Mouse (Mus musculus) embryonic fibroblast, embryonic 13.5 days (primary cell): ENCODE results near the gene Rap1gds1.

Source experiments
- CTCF ChIP-seq: IDR thresholded peaks from 2 replicates; pipeline ENCODE4 v1.5.1; 2011; ENCODE audit warnings: mild to moderate bottlenecking, control low read depth, low read length, moderate library complexity, borderline replicate concordance; ENCODE audit not compliant: insufficient read depth
- POLR2A ChIP-seq: IDR thresholded peaks from 2 replicates; pipeline ENCODE4 v1.6.1; 2011; ENCODE audit warnings: low read depth, mild to moderate bottlenecking, control low read depth, low read length, moderate library complexity

GRCm38 (mm10) chr3:139118446-139118845, 43.4 kb upstream of the Rap1gds1 start:
- TF ChIP-seq CTCF (no peak), POLR2A (no peak)
